Mouse (Mus musculus): ENCODE results near the gene Steap3. TPM values are rescaled to one million over a fixed set of nuclear protein-coding genes. Genes with fewer than 3 reads are reported as not detected.

Gene Steap3
- polyA plus RNA-seq, 1 experiment from 2014 or later, result 4.4 TPM

- no peaks in the 10 kb centered on the region for H3K4me1 ChIP-seq (ENCODE audit: insufficient read depth, low read depth, low read length)
- H3K9ac ChIP-seq (replicated peaks; ENCODE audit: low read depth), result no peak overlapping the region
- DNase-seq (ENCODE audit: low spot score) (peak; percentile 21), ATAC-seq (no peak)
- no peak overlapping the region for H3K27ac ChIP-seq (ENCODE audit: low read length)
- no peaks in the 10 kb centered on the region for H3K9me3 ChIP-seq (ENCODE audit: low read length)
- H3K4me3 ChIP-seq (ENCODE audit: low read depth, low read length), result no peak overlapping the region
- H3K27me3 ChIP-seq (replicated peaks; ENCODE audit: insufficient read depth, low read length), result no peaks in the 10 kb centered on the region
- no peaks in the 10 kb centered on the region for H3K36me3 ChIP-seq (ENCODE audit: insufficient read depth, low read length)
- TF ChIP-seq CTCF (IDR thresholded peaks at IDR 0.05) (no peak), EP300 (IDR thresholded peaks at IDR 0.05) (0 out of 2 replicates have a peak, but pooled peaks have one; percentile 23)
- 35% methylated on average over 4 of the region's 4 CpGs for WGBS
- H3K4me2 ChIP-seq (replicated peaks; ENCODE audit: low read depth, low read length), result no peak overlapping the region
These were observed 6.0 kb downstream of the Steap3 start for GRCm38 (mm10) chr1:120266460-120266859.

- no peaks in the 10 kb centered on the region for H3K9me3 ChIP-seq (ENCODE audit: low read length)
- TF ChIP-seq CTCF (IDR thresholded peaks at IDR 0.05) (peak; percentile 25), EP300 (IDR thresholded peaks at IDR 0.05) (no peak)
- H3K27ac ChIP-seq (ENCODE audit: low read length), result no peak overlapping the region
- no peaks in the 10 kb centered on the region for H3K27me3 ChIP-seq (replicated peaks; ENCODE audit: insufficient read depth, low read length)
- WGBS, result under 1% methylated on average over 36 of the region's 40 CpGs
- H3K9ac ChIP-seq (replicated peaks; ENCODE audit: low read depth), result peak overlapping the region; percentile 13
- H3K4me1 ChIP-seq (ENCODE audit: insufficient read depth, low read depth, low read length), result no peaks in the 10 kb centered on the region
- H3K36me3 ChIP-seq (ENCODE audit: insufficient read depth, low read length), result no peaks in the 10 kb centered on the region
- H3K4me3 ChIP-seq (ENCODE audit: low read depth, low read length), result peak overlapping the region; percentile 47
- DNase-seq (ENCODE audit: low spot score), result peak; percentile 94
- ATAC-seq, result peak; percentile 95
- H3K4me2 ChIP-seq (replicated peaks; ENCODE audit: low read depth, low read length), result peak overlapping the region; percentile 89
These were observed 7.4 kb downstream of the Steap3 start for GRCm38 (mm10) chr1:120264861-120265686.

GRCm38 (mm10) chr1:120263226-120263625 lies 9.3 kb downstream of the Steap3 start:
- Histone ChIP-seq H3K4me2 (replicated peaks; ENCODE audit: low read depth, low read length) (no peak overlapping the region), H3K4me1 (ENCODE audit: insufficient read depth, low read depth, low read length) (no peaks in the 10 kb centered on the region), H3K27me3 (replicated peaks; ENCODE audit: insufficient read depth, low read length) (no peaks in the 10 kb centered on the region), H3K9me3 (ENCODE audit: low read length) (no peaks in the 10 kb centered on the region), H3K4me3 (ENCODE audit: low read depth, low read length) (no peak overlapping the region), H3K36me3 (ENCODE audit: insufficient read depth, low read length) (no peaks in the 10 kb centered on the region), H3K27ac (ENCODE audit: low read length) (no peak overlapping the region), H3K9ac (replicated peaks; ENCODE audit: low read depth) (no peak overlapping the region)
- TF ChIP-seq EP300 (IDR thresholded peaks at IDR 0.05), result no peak
- no peak for TF ChIP-seq CTCF (IDR thresholded peaks at IDR 0.05)
- DNase-seq (ENCODE audit: low spot score) (no peak), ATAC-seq (no peak)
- WGBS, result 84% methylated on average over 4 of the region's 4 CpGs

GRCm38 (mm10) chr1:120261166-120261565 lies 11.3 kb downstream of the Steap3 start:
- 92% methylated on average over 5 of the region's 5 CpGs for WGBS
- Histone ChIP-seq H3K4me3 (ENCODE audit: low read depth, low read length) (no peak overlapping the region), H3K27me3 (replicated peaks; ENCODE audit: insufficient read depth, low read length) (no peaks in the 10 kb centered on the region), H3K4me1 (ENCODE audit: insufficient read depth, low read depth, low read length) (no peaks in the 10 kb centered on the region), H3K4me2 (replicated peaks; ENCODE audit: low read depth, low read length) (no peak overlapping the region), H3K36me3 (ENCODE audit: insufficient read depth, low read length) (no peaks in the 10 kb centered on the region), H3K27ac (ENCODE audit: low read length) (no peak overlapping the region), H3K9ac (replicated peaks; ENCODE audit: low read depth) (no peak overlapping the region), H3K9me3 (ENCODE audit: low read length) (no peaks in the 10 kb centered on the region)
- no peak for ATAC-seq
- no peak for DNase-seq (ENCODE audit: low spot score)
- TF ChIP-seq EP300 (IDR thresholded peaks at IDR 0.05) (no peak), CTCF (IDR thresholded peaks at IDR 0.05) (no peak)

- TF ChIP-seq CTCF (IDR thresholded peaks at IDR 0.05) (no peak), EP300 (IDR thresholded peaks at IDR 0.05) (no peak)
- Histone ChIP-seq H3K4me1 (ENCODE audit: insufficient read depth, low read depth, low read length) (no peaks in the 10 kb centered on the region), H3K4me3 (ENCODE audit: low read depth, low read length) (no peak overlapping the region), H3K27ac (ENCODE audit: low read length) (no peak overlapping the region), H3K9me3 (ENCODE audit: low read length) (no peaks in the 10 kb centered on the region), H3K9ac (replicated peaks; ENCODE audit: low read depth) (no peak overlapping the region), H3K27me3 (replicated peaks; ENCODE audit: insufficient read depth, low read length) (no peaks in the 10 kb centered on the region), H3K4me2 (replicated peaks; ENCODE audit: low read depth, low read length) (no peak overlapping the region), H3K36me3 (ENCODE audit: insufficient read depth, low read length) (no peaks in the 10 kb centered on the region)
- no peak for DNase-seq (ENCODE audit: low spot score)
- WGBS, result 66% methylated on average over 7 of the region's 7 CpGs
- ATAC-seq, result no peak
These were observed 13.3 kb downstream of the Steap3 start for GRCm38 (mm10) chr1:120259249-120259648.

- Histone ChIP-seq H3K9ac (replicated peaks; ENCODE audit: low read depth) (no peak overlapping the region), H3K4me3 (ENCODE audit: low read depth, low read length) (no peak overlapping the region), H3K27ac (ENCODE audit: low read length) (no peak overlapping the region), H3K27me3 (replicated peaks; ENCODE audit: insufficient read depth, low read length) (no peaks in the 10 kb centered on the region), H3K4me2 (replicated peaks; ENCODE audit: low read depth, low read length) (no peak overlapping the region), H3K36me3 (ENCODE audit: insufficient read depth, low read length) (no peaks in the 10 kb centered on the region), H3K4me1 (ENCODE audit: insufficient read depth, low read depth, low read length) (no peaks in the 10 kb centered on the region), H3K9me3 (ENCODE audit: low read length) (no peaks in the 10 kb centered on the region)
- TF ChIP-seq CTCF (IDR thresholded peaks at IDR 0.05), result no peak
- TF ChIP-seq EP300 (IDR thresholded peaks at IDR 0.05), result no peak
- DNase-seq (ENCODE audit: low spot score) (no peak), ATAC-seq (no peak)
- 41% methylated on average over 9 of the region's 9 CpGs for WGBS
These were observed 13.8 kb downstream of the Steap3 start for GRCm38 (mm10) chr1:120258744-120259143.
